Mouse (Mus musculus) neutrophil, adult 5-6 weeks (primary cell): ENCODE data around the gene 4921530L21Rik. TPM values are rescaled to one million over a fixed set of nuclear protein-coding genes. Genes with fewer than 3 reads are reported as not detected.

Experiments
- ATAC-seq: fragments of 151-379, 151-347 bp; 2 replicates; pipeline ENCODE4 v1.8.0; 2017; ENCODE audit warnings: mild to moderate bottlenecking, moderate TSS enrichment; ENCODE audit not compliant: insufficient number of reproducible peaks, poor library complexity, low FRiP score, severe bottlenecking; ENCODE audit errors: extremely low read depth
- total RNA-seq: library from RNA; stranded (forward); fragments of 200-1000 nt; gene quantifications from 2 replicates; pipeline ENCODE4 v1.2.3, GENCODE M21; 2017

The 4921530L21Rik gene
- not detected in 2 replicates for total RNA-seq

DNA sequence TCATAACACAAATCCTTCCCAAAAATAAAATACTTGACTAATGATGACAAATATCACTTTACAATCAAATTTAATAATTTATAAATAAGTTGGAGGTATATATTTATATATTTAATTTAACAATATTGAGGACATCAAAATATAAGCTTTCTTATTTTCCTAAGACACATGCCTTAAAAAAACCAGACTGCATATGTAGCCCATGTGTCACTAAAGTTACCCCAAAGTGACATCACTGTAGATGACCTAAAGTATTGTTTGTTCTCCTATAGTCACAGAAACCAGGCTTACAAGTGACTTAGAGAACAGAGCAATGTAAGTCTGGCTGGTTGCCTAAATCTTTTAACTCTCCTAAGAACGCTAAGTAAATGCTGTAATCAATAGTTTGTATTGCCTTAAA is at the start of gene 4921530L21Rik:
Gene 4921530L21Rik (plus strand): TSS at position 301 of the 400 bp plus-strand sequence.
- ATAC-seq = no peak

DNA sequence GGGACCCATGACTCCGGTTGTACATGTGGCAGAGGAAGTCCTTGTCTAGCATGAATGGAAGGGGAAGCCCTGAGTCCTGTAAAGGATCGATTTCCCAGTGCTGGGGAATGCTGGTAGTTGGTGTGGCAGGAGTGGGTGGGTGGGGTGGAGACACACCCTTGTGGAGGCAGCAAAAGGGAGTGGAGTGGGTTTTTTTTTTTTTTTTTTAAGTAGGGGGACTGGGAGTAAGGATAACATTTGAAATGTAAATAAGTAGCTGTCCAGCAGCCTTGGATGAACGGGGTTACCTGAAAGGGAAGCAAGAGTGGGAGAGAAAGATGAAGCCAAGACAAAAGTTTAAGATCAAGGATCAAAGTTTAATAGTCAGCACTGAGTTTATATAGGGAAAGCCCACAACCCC is 47.2 kb upstream of the 4921530L21Rik start:
- no peak for ATAC-seq

DNA sequence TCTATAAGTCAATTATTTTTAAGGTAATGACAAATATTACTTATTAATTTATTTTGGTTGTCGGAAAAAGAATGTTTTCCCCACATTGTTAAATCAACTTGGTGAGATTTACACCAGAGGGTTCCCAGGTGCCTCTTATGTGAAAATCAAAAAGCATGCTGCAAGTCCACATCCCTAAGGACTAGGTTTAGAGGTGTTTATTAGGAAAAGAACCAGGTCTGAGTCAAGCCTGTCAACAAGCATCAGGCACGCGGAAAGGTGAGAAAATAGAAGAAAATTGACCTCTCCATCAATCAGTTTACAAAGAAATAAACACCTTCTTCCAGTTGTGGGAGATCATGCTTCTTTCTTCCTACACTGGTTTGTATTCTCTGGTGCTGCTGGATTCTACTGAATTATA is 18.1 kb upstream of the 4921530L21Rik start:
- ATAC-seq = no peak

DNA sequence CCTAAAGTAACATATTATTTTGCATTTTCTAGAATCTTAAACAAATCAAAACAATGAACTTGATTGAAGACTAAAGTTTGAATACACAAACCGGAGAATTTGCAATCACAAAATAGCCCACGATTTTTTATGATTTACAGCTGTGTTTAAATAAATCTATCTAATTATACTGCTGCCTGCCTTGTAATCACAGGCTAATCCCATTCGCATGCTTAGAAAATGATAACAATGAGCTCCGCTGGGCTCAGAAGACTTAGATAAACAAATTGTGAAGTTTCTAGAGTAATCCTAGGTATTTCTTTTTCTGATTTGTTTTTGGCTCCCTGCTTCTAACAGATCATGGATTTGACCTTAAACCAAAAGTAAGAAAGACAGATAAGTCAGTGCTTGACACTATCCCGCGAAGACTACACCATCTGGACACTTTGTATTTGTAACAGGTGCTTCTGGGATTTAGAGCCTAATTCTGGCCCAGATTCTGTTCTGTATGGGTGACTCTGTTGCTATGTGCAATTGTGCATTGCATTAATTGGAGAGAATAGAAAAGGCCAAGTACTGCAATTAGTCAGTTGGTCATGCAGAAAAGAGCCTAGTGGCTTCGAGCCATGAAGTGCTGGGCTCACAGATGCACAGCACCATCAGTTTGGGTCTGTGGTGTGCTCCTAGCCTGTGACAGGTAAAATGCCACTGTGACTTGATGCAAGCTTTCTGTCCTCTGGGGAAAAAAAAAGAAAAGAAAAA is 15.2 kb upstream of the 4921530L21Rik start:
- no peak for ATAC-seq

DNA sequence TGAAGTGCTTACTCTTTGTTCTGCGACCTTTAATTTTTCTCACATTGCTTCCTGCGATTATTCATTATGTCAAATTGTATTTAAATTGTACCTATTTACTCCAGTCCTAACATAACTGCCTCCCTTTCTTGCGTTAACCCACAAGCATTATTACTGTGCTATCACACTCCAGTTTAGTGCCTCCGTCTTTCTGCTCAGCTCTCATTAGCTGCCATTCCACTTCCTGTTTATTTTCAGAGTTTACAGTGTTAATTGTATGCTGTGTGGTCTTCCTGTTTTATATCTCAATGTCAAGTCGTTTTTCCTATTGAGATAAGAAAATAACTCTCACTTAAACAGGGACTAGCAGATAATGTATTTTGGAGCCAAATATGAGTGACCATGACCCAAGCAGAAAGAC is 9.0 kb upstream of the 4921530L21Rik start:
- no peak for ATAC-seq

DNA sequence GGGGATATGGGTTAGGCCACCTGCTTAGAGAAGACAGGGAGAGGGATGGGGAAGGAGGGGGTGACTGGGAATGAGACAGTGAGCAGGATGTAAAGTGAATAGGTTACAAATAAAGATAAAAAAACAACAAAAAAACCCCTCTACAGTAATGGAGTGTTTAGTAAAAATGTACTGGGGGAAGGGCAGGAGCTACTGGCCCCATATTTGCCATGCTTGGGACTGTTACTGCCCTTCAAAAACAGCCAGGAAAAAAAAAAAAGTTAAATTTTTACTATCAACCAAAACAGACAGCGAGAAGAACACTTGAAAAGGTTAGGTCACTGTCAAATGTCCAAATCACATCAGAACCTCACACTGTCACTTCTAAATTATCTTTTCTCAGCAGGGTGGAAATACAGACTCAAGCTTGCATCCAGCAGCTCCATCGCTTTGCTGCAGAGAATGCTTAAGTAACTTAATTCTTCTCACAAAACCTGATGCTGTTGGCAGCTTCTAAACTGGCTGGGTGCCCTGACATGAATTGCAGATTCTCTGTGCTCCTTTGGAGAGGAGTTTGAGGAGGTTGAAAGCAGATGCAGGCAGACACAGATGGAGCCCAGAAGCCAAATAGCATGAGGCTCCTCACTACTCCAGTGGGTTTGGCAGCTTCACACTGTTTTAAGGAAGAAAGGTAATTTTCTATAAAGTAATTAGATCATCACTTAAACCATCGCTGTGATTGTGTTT is 4.1 kb upstream of the 4921530L21Rik start:
- no peak for ATAC-seq

DNA sequence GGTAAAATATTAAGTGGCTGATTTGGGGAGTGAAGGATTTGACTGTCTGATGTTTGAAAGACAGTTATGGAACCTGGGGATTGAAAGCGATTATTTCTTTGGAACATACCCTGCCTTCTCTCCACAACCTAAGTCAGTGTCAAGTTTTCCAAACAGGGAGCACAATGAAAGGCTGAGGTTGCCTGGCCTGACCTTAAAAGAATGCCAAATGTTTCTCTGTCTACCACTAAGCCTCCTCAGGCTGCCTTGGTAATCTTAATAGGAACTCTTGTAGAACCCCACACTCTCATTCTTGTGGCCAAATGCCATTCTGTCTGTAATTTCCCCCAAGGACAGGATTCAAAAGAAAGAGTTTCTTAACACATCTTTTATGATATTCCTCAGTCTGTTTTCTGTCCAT is 3.5 kb upstream of the 4921530L21Rik start:
- ATAC-seq = no peak

DNA sequence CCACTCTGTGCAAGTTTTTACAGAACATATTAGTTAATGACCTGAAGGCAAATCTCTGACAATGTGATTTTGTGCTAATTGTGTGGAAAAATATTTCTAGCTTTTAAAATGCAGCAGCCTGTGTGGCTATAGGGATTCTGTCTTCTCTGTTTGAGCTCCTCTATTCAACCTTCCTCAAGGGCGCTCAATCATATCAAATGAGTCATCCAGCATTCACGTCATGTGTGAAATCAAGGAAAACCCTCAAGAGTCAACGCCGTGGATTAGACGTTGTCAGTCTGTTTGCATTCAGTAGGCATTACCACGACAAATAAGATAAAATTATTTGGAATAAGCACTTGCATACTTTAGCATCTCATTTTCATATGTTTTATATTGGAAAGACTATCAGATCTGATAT is 18.4 kb downstream of the 4921530L21Rik start:
- ATAC-seq = no peak

DNA sequence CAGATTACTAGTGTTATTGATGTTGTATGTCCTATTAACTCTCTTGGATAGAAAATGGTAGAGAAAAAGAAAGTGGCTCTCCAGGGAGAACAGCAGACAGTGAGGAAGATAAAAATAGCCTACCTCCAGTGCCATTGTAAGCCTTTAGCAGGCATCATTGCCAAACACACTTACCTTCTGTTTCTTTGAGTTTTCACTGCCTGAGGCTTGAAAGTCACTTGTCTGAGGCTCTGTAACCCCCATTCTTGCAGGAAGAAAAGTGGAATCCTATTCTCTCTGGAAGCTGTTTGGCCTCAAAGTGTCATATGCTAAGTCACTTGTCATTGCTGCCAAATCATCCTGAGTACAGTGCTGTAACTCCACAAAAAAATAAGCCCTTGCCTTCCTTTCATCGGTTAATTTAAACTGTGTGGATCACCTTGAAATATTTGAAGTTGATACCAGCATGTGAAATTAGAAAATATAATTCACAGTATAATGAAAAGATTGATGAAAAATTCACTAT is 23.6 kb downstream of the 4921530L21Rik start:
- no peak for ATAC-seq

DNA sequence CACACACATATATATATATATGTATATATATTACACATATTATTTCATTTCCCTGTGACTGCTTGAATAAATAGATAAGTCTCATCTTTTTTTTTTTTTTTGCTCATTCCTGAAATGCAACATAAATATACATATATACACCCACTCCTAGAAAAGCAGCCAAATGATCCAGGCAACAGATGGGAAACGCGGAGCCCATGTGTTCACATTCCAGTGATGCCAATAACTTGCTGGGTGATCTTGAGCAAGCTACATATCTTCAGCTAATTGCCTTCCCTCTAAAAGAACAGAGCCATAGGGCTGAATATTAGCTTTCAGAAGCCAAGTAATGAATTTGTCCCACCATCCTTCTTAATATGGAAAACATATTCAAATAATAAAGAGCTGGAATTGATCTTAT is 32.2 kb downstream of the 4921530L21Rik start:
- no peak for ATAC-seq

DNA sequence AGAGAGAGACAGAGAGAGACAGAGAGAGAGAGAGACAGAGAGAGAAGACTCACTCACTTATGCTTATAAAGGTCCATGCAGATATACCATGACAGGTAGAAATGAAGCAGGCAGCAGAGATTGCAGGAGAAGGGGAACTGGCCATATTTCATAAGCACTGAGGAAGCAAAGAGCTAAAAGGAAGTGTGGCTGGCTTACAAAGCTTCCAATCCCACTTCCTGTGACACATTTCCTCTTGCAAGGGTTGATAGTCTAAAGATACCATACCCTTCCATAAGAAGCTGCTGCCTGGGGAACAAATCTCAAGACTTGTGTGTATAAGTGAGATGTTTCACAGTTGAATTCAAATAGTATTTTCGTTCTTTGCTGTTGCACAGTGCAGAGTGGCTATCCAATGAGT is 45.7 kb downstream of the 4921530L21Rik start:
- no peak for ATAC-seq

DNA sequence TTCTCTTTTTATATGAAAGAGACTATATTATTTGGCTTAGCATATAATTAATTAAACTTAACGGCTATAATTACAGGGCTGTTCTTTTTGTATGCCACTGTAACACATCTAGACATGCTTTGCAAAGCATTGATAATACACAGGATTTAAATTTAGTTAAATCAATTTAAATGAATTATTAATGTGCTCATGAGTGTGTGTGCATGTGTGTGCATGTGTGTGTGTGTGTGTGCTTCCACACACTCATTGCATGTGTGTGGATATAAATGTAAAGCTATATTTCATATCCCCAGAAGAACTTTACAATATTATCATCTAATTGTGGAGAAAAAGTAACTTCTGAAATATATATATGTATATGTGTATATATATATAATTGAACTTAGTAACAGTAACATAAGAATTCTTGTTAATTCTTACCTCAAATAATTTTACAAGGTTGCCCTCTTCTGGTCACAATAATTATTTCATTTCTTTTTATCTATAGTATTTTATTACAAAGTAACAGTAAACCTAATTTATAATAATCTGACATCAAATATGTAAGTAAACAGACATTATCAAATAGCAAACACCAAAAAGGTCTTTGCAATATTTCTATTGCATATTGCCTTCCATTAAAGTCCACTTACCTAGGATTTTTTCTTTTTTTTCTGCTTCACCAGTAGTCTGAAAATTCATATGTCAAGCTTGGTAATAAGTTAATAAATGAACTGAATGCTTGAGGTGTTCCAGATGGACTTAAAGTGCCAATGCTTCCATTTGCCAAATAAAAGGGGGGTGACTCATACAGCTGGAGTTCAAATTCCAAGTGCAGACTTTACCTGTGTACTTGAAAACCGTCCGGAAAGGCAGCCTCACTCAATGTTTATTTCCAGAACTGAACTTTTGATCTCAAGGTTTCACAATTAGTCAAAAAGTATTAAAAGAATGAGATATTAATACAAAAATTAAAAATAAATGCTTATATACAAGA is 47.0 kb downstream of the 4921530L21Rik start:
- ATAC-seq = no peak
